Mouse (Mus musculus) cortical plate, adult 2 months (tissue): ENCODE measurements around the gene Lrrk1.

Experiments used
- CTCF ChIP-seq: fragments of 200-500 bp; IDR thresholded peaks from 2 replicates; pipeline ENCODE4 v1.5.1; 2011; ENCODE audit warnings: mild to moderate bottlenecking, control low read depth, low read length; ENCODE audit not compliant: insufficient read depth; ENCODE audit errors: extremely low read depth
- POLR2A ChIP-seq: fragments of 200-500 bp; IDR thresholded peaks from 2 replicates; pipeline ENCODE4 v1.6.1; 2011; ENCODE audit warnings: mild to moderate bottlenecking, low read length, control low read depth; ENCODE audit not compliant: insufficient read depth; ENCODE audit errors: extremely low read depth

DNA sequence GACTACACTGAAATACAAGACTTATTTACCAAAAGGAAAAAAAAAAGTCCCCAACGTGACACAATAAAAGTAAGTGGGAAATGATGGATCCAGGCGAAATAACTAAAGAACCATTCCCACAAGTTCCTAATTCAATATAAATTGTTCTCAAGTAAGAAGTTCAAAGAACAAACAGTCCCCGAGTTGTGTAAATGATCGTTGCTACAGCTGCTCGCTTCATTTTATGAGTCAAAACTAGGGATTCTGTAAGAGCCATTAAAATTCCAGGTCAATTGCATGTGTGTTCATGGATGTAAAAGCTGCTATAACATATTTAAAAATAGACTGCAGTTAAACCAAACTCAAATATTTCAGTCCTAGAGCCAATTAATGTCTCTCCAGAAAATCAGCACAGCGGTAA is 70.0 kb downstream of the Lrrk1 start:
- TF ChIP-seq POLR2A (no peak), CTCF (no peak)
